Mouse (Mus musculus) E14TG2a.4 (cell line): ENCODE measurements around the gene Gja10.

Experiments
- CTCF ChIP-seq: conservative IDR thresholded peaks from 2 replicates; pipeline ENCODE4 v1.5.1; 2014; ENCODE audit warnings: low read length
- NANOG ChIP-seq: IDR thresholded peaks from 2 replicates; pipeline ENCODE4 v1.6.1; 2014; ENCODE audit warnings: borderline replicate concordance, low read length, mixed read lengths
- POU5F1 ChIP-seq: IDR thresholded peaks from 2 replicates; pipeline ENCODE4 v1.6.1; 2014; ENCODE audit warnings: low read length, borderline replicate concordance

DNA sequence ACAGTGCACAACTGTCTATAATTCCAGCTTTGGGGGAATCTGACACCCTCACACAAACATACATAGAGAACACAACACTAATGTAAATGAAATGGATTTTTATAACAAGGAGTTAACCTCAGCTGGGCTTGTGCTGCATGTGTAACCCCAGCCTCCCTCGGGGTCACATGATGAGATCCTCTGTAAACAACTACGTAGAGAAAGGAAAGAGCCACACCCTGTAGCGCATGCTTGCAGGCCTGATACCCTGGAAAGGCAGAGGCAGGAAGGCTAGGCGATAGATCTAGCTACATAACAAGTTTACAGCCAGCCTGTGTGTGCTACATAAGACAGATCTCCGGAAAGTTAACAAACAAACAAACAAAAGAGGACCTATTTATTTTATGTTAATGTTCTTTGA is 49.1 kb upstream of the Gja10 start:
- TF ChIP-seq CTCF = no peak
- no peak for TF ChIP-seq POU5F1
- no peak for TF ChIP-seq NANOG
